Mouse (Mus musculus): ENCODE measurements at regions not wholly inside any gene's neighbourhood (a gene's known extent, or its start where the extent isn't known, plus 50 kb on each side); places are given as distances from the start of the nearest gene placed in this dataset.

DNA sequence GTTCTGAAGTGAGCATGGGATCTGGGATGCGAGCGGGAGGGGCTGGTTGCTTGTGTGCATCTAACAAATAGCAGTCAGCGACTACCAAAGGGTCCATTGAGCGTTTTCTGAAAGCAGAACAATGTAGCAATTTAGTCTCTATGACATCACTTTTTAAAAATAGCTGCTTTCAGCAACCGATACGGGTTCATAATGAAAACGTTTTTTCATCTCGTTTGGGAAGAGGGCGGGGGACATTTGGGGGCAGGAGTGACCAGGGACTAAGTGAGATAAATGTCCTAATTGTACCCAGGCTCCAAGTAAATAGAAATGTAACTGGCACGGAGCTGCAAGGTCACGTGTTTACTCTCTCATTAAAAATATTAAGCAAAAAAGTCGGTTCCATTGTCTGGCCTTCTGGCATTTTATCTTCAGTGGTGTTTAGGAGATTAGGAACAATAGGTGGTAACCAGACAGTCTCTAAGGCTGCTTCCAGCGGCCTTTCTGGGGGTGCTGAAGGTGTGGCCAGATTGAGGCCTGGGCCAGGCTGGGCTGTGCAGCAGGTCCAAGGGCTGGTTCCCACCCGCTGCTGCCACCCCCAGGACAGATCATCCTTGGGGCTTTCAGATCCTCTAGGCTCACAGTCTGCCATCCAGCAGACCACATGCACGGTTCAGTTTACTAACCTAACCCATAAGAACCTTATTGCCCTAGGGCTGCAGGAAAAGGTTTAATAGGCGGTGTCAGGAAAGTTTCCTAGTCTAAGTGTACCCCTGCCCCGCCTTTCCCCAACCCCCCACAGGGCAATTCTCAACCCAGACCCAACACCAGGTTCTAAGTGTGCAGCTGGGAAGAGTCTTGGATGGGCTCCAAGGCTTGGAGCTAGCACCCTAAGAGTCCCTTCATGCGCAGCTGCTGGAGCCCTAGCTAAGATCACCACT, 1126.5 kb upstream of the Gulo start:
- peak; percentile 50 for TF ChIP-seq CTCF (IDR thresholded peaks at IDR 0.05)
- no peak for TF ChIP-seq POLR2A (IDR thresholded peaks at IDR 0.05; ENCODE audit: insufficient read depth, low read depth, low read length)
